Mouse (Mus musculus): Measurements from ENCODE around the gene B4galt3.

B4galt3 gene

DNA sequence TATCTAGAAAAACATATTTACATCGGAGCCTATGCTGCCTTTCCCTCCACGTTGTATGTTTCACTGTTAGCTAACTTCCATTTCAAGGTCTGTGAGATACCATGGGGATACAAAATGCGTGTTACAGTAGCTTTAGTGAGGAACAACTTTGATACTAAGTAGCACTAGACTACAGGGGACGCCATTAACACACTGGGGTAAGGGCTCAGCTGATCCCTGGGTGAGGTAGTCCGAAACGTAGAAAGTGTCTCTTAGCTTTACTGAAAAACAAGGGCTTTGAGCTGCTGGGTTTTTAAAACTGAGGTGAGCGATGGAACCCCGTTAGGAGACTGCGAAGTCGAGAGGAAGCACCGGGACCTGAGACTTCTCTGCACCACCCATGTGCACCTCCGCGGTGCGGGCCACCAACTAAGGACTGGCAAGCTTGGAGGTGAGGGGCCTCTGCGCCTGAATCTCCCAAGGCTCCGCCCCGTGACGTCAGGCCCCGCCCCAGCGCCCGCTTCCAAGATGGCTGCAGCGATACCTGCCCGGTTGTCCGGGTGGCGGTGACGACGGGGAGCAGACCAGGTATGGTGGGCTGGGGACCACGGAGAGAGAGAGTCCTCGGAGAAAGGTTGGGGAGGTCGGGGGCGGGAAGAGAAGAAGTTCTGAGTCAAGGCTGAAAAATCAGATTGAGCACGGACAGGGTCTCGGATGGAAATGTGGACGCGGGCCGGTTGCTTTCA lies at the start of gene B4galt3:
B4galt3 (plus strand) TSS at position 481 of the 725 bp plus-strand sequence.
- peak; percentile 98 to 99 for DNase-seq (ENCODE audit: low spot score in 2 of 2)

GRCm38 (mm10) chr1:171220871-171221270 lies 49.3 kb upstream of the B4galt3 start:
- DNase-seq (ENCODE audit: low spot score in 2 of 2), result peak; percentile 80 to 94

GRCm38 (mm10) chr1:171221281-171222193 lies 48.6 kb upstream of the B4galt3 start:
- peak in 1 of 2 experiments; percentile 71 for DNase-seq (ENCODE audit: low spot score in 2 of 2)

- DNase-seq (ENCODE audit: low spot score in 2 of 2), result peak; percentile 87
Observed at GRCm38 (mm10) chr1:171222238-171223155, 47.6 kb upstream of the B4galt3 start, which contains the start of gene Tomm40l. Tomm40l (minus strand) TSS chr1:171222514.

DNA sequence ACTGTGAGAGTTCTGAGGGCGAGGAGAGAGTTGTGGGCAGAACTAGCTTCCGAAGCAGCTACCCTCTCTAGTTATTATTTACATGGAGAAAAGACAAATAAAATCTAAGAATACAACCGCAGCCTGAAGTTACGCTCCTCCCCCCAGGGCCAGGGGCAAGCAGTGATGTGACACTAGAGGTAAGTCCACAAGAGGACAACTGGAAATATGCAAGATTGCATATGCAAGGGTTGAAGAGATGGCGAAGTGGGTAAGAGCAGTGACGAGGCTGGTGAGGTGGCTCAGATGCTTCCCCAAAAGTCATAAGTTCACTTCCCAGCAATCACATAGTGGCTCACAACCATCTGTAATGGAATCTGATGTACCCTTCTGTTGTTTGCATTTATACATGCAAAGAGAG lies 47.0 kb upstream of the B4galt3 start:
- DNase-seq (ENCODE audit: low spot score in 2 of 2), result no peak

DNA sequence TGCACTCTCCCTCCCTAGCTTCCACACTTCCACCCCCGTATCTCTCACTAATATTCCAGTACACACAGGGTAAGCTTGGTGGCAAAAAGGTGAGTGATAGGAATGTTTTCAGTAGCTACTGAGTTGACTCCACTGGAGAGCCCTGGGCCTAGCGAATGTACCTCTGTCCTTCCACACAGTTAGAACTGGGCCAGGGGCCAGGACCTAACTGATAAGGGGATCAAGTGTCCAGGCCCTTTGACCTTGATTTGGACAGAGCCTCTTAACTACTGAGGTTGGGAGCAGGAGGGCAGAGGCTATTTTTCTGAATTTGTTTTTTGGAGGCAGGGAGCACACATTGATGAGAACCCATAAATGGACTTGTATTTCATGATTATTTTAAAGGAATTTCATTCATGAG lies 46.3 kb upstream of the B4galt3 start:
- DNase-seq (ENCODE audit: low spot score in 2 of 2), result no peak

- no peak for DNase-seq (ENCODE audit: low spot score in 2 of 2)
Observed at GRCm38 (mm10) chr1:171224857-171225256, 45.3 kb upstream of the B4galt3 start, which contains the start of gene Apoa2. Apoa2 (plus strand) TSS chr1:171225054.

DNA sequence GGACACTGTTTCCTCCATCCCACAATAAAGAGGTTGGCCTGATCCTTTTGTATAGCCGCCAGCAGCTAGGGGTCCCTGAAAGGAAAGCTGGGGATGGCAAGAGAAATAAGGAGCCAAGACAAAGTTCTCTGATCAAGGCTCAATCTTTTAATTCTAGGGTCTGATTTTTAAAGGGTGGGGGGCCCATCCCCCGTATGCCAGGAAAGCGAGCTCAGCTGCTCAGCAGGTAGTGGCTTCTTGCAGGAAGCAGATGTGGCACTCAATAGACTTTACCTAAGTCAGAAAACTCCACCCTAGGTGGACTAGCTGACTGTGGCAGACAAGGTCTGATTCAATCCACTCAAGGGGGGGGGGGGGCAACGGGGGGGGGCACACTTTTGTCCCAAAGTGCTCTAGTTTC lies 43.3 kb upstream of the B4galt3 start:
- no peak for DNase-seq (ENCODE audit: low spot score in 2 of 2)

GRCm38 (mm10) chr1:171227879-171228278 lies 42.2 kb upstream of the B4galt3 start:
- no peak for DNase-seq (ENCODE audit: low spot score in 2 of 2)

GRCm38 (mm10) chr1:171229750-171230149 lies 40.4 kb upstream of the B4galt3 start:
- DNase-seq (ENCODE audit: low spot score in 2 of 2), result no peak

DNA sequence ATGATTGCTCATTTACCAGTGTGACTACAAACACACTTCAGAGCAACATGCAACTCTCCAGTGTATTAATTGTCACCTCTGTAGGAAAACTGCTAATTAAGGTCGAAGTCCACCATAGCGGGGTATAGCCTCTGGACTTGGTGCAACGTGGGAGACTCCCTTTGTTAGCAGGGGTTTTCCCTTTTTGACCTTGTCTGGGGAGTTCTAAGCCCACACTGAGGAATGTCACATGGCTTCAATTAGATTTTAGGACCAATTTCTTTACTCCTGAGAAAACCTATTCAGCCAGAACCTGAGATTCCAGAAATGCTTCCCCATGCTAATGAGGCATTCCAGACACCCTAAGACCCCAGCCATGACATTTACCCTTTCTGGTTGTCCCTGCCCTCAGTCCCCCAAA lies 39.9 kb upstream of the B4galt3 start:
- DNase-seq (ENCODE audit: low spot score in 2 of 2), result no peak

GRCm38 (mm10) chr1:171231844-171232243 lies 38.3 kb upstream of the B4galt3 start:
- DNase-seq (ENCODE audit: low spot score in 2 of 2), result no peak

DNA sequence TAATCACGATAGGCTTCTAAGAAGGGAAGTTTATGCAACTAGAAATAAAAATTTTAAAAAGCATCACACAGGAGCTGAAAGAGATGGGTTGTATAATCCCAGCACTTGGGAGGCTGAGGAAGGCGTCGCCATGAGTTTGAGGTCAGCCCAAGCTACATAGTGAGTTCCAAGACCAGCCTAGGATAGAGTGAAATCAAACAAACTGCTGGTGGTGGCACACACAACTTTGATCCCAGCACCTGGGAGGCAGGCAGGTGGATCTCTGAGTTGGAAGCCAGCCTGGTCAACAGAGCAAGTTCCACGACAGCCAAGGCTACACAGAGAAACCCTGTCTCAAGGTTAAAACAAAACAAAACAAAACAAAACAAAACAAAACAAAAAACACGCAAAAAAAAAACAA lies 37.8 kb upstream of the B4galt3 start:
- DNase-seq (ENCODE audit: low spot score in 2 of 2), result no peak

- no peak for DNase-seq (ENCODE audit: low spot score in 2 of 2)
Observed at GRCm38 (mm10) chr1:171232800-171233730, 37.1 kb upstream of the B4galt3 start.

- DNase-seq (ENCODE audit: low spot score in 2 of 2), result peak; percentile 45 to 75
Observed at GRCm38 (mm10) chr1:171234126-171234525, 36.0 kb upstream of the B4galt3 start, which contains the start of gene Fcer1g. Fcer1g (minus strand) TSS chr1:171234365.

GRCm38 (mm10) chr1:171234538-171234937 lies 35.6 kb upstream of the B4galt3 start:
- DNase-seq (ENCODE audit: low spot score in 2 of 2), result no peak

- DNase-seq (ENCODE audit: low spot score in 2 of 2), result no peak
Observed at GRCm38 (mm10) chr1:171235791-171236190, 34.3 kb upstream of the B4galt3 start.

DNA sequence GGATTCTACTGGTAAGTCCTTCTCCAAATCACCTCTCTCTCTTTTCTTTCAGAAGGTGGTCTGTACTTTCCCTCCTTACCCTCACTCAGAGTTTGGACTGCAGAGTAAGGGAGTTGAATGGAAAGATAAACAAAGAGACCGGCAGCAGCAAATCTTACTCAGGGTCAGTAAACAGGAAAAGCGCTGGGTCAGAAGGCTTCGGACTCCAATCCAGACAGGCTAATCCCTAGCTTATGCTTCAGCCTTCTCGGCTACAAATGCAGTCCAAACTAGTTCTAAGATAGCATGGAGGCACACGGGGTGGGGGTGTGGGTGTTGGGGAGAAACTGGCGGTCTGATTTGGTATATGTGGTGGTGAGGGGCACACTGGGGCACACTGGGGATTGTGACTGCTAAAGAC lies 32.7 kb upstream of the B4galt3 start:
- no peak for DNase-seq (ENCODE audit: low spot score in 2 of 2)

DNA sequence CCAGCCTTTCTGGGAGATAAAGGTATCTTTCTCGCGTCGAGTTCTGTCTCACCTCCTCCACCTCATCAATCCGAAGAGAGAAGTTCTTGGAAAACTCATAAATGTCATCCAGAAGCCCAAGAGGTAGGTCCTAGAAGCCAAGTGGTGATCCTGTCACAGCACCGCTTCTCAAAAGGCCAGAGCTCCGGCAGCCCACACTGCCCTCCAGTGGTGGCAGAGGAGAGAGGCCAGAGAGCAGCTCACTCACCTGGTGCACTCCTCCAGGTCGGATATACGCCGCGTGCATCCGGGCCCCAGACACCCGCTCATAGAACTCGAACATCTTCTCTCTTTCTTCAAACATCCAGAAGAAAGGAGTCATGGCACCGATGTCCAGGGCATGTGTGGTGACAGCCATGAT lies 31.7 kb upstream of the B4galt3 start:
- DNase-seq (ENCODE audit: low spot score in 2 of 2), result peak; percentile 63 to 84

DNA sequence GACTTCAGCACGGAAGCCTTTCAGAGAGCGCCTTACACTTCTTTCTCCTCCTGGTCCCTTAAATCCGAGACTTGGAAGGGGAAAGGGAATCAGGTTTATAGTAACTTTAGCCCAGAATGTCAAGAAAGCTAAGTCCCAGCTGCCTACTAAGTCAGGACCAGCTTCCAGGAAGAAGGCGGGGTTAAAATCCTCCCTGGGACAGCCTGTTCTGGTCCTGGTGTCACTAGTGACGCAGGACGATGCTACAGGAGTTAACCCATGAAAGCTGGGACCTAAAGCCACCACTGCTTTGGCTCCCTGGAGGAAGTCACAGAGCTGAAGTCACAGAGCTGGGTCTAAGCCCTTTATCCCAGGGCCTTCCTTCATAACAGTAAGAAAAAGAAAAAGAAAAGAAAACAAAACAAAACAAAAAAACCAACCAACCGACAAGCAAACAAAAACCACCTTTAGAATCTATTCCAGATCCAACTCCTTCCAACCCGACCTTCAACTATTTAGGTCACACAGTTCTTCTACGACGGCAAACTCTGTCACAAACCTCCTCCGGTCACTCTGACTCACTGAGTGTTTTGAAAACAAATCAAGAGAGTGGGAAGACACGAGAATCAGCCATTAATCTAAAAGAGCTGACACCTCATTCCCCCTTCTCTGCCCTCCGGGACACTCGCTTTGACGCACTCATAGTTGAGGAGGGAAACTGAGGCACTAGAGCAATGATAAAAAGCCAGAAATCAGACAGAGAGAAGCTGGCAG lies 30.0 kb upstream of the B4galt3 start:
- DNase-seq (ENCODE audit: low spot score in 2 of 2), result no peak

All from spleen, postnatal 4 days (tissue).